Mouse (Mus musculus): ENCODE results near the gene Olfr1320. TPM values are rescaled to one million over a fixed set of nuclear protein-coding genes. Genes with fewer than 3 reads are reported as not detected.

Olfr1320 gene
- polyA plus RNA-seq (2021; fragmentation: Nextera tagmentation), result not detected in 2 replicates
- long read RNA-seq, experiment 1, result 0 reads
- long read RNA-seq, experiment 2, result 0 reads

DNA sequence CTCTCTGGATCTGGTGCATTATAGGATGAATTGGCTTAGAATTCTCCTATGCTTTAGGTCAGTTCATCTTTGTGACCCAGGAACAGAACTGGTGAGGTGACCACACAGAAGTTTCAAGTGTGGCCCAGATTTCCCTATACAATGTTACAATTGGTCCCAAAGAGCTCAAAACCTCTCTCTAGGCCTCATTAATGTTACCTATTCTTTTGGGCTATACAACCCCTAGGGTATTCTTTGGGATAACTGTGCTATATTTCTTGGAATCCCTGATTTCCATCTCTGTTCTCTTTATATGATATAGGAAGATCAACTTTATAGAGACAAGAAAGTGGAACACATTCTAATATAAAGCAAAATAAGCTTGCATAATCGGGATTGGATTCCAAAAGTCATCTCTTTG lies at the start of gene Olfr1320:
Gene Olfr1320 (plus strand): TSS at position 301 of the 400 bp plus-strand sequence.

Other genes starting within 250 kb of the Olfr1320 start
- 0.70 and 1.3 TPM in 2 replicates for gene Arhgap36, start 208.4 kb upstream of the Olfr1320 start, polyA plus RNA-seq (2021; fragmentation: Nextera tagmentation)
- not detected in 2 replicates for gene Olfr1321, start 62.7 kb downstream of the Olfr1320 start, polyA plus RNA-seq (2021; fragmentation: Nextera tagmentation)
- 3.7 and 4.0 TPM in 2 replicates for gene Igsf1, start 125.4 kb downstream of the Olfr1320 start, polyA plus RNA-seq (2021; fragmentation: Nextera tagmentation)
- gene Olfr1322, start 219.2 kb downstream of the Olfr1320 start, polyA plus RNA-seq (2021; fragmentation: Nextera tagmentation), result not detected in 2 replicates